ENCODE assay signal across 24 mouse cellular contexts in genomic region chr11:113816439-113816838, GRCm38 (mm10).
A peak's percentile ranks its signal among the peaks of the same experiment; 100 is the strongest.
DNase-seq lines count a peak whose midpoint lies in the region; ATAC-seq and TF ChIP-seq lines count a peak whose summit lies in the region.
"Had no signal": no experiment of that assay in that cellular context is flagged by ENCODE, and none has a peak within 500 bp of the region (broad histone marks: within the 10 kb centered on the region; RNA-seq: fewer than 3 reads in every experiment).

No protein-coding gene starts in this region.

- no peak for TF ChIP-seq CTCF in intestine, postnatal 0 days (IDR thresholded peaks at IDR 0.05; ENCODE audit: low read depth)
- no peak for TF ChIP-seq CTCF in bone marrow macrophage, adult 2 months (IDR thresholded peaks at IDR 0.05; ENCODE audit: low read depth, low read length)
- no peak for TF ChIP-seq CTCF in lung, postnatal 0 days (IDR thresholded peaks at IDR 0.05)

- no peaks in the 10 kb centered on the region for H3K9me3 ChIP-seq in intestine, embryonic 14.5 days (ENCODE audit: control insufficient read depth, low read length)
- no peaks in the 10 kb centered on the region for H3K9me3 ChIP-seq in intestine, postnatal 0 days (ENCODE audit: control insufficient read depth)
- H3K9me3 ChIP-seq in intestine, embryonic 16.5 days (ENCODE audit: control insufficient read depth, low read length): no peaks in the 10 kb centered on the region
- H3K9me3 ChIP-seq in lung, postnatal 0 days (ENCODE audit: low read length): no peaks in the 10 kb centered on the region
- H3K9me3 ChIP-seq: embryonic facial prominence, embryonic 10.5 days; hindbrain, embryonic 15.5 days; kidney, embryonic 15.5 days; limb, embryonic 12.5 days; midbrain, embryonic 12.5 days; neural tube, embryonic 13.5 days had no signal

- no peak for ATAC-seq in intestine, embryonic 14.5 days (replicated peaks; ENCODE audit: low FRiP score, low TSS enrichment, low read depth)
- no peak for ATAC-seq in intestine, postnatal 0 days
- ATAC-seq in intestine, embryonic 16.5 days: no peak
- no peak for ATAC-seq in megakaryocyte, adult 5-6 weeks (ENCODE audit: poor library complexity, severe bottlenecking)
- ATAC-seq in lung, postnatal 0 days: no peak
- ATAC-seq: liver, postnatal 0 days had no signal

- H3K27me3 ChIP-seq in intestine, embryonic 14.5 days (replicated peaks; ENCODE audit: control insufficient read depth, insufficient read depth, low read length): no peaks in the 10 kb centered on the region
- no peaks in the 10 kb centered on the region for H3K27me3 ChIP-seq in intestine, postnatal 0 days (replicated peaks; ENCODE audit: control insufficient read depth, insufficient read depth, low read length)
- no peaks in the 10 kb centered on the region for H3K27me3 ChIP-seq in intestine, embryonic 16.5 days (replicated peaks; ENCODE audit: control insufficient read depth, insufficient read depth, low read length)
- no peaks in the 10 kb centered on the region for H3K27me3 ChIP-seq in lung, postnatal 0 days (replicated peaks; ENCODE audit: insufficient read depth, low read length)
- H3K27me3 ChIP-seq: hindbrain, embryonic 15.5 days; kidney, embryonic 15.5 days; limb, embryonic 12.5 days; midbrain, embryonic 12.5 days; neural tube, embryonic 13.5 days had no signal

- no peak overlapping the region for H3K9ac ChIP-seq in intestine, embryonic 14.5 days (ENCODE audit: low read length)
- H3K9ac ChIP-seq in intestine, postnatal 0 days (ENCODE audit: low read depth, low read length): no peak overlapping the region
- no peak overlapping the region for H3K9ac ChIP-seq in intestine, embryonic 16.5 days (ENCODE audit: low read depth, low read length)
- no peak overlapping the region for H3K9ac ChIP-seq in lung, postnatal 0 days (replicated peaks; ENCODE audit: low read depth)
- H3K9ac ChIP-seq: hindbrain, embryonic 15.5 days; kidney, embryonic 15.5 days; limb, embryonic 12.5 days; liver, postnatal 0 days; midbrain, embryonic 12.5 days; neural tube, embryonic 13.5 days had no signal

- no peak for TF ChIP-seq EP300 in lung, postnatal 0 days (IDR thresholded peaks at IDR 0.05)

- no peak overlapping the region for H3K4me2 ChIP-seq in intestine, embryonic 14.5 days (ENCODE audit: low read length)
- no peak overlapping the region for H3K4me2 ChIP-seq in intestine, postnatal 0 days (replicated peaks; ENCODE audit: low read depth)
- H3K4me2 ChIP-seq in intestine, embryonic 16.5 days (ENCODE audit: low read depth, low read length): no peak overlapping the region
- H3K4me2 ChIP-seq in lung, postnatal 0 days (replicated peaks; ENCODE audit: low read depth, low read length): no peak overlapping the region
- H3K4me2 ChIP-seq: hindbrain, embryonic 15.5 days; kidney, embryonic 15.5 days; limb, embryonic 12.5 days; liver, embryonic 11.5 days; midbrain, embryonic 12.5 days; neural tube, embryonic 13.5 days had no signal

- H3K27ac ChIP-seq in intestine, embryonic 14.5 days (ENCODE audit: low read depth): peak overlapping the region; percentile 43
- no peak overlapping the region for H3K27ac ChIP-seq in intestine, postnatal 0 days (ENCODE audit: low read depth, low read length)
- H3K27ac ChIP-seq in bone marrow macrophage, adult 2 months (ENCODE audit: insufficient read depth, low read depth, low read length): peak overlapping the region; percentile 86
- 0 out of 2 replicates have a peak overlapping the region, but pooled peaks have one; percentile 29 for H3K27ac ChIP-seq in intestine, embryonic 16.5 days (ENCODE audit: low read length)
- H3K27ac ChIP-seq in lung, postnatal 0 days (ENCODE audit: low read length): no peak overlapping the region
- H3K27ac ChIP-seq: embryonic facial prominence, embryonic 10.5 days; gastrocnemius, adult 2 months; hindbrain, embryonic 15.5 days; kidney, embryonic 15.5 days; limb, embryonic 12.5 days; midbrain, embryonic 12.5 days; neural tube, embryonic 13.5 days had no signal

- H3K4me3 ChIP-seq in intestine, embryonic 14.5 days (ENCODE audit: low read depth, low read length): no peak overlapping the region
- H3K4me3 ChIP-seq in intestine, postnatal 0 days (ENCODE audit: low read depth, low read length): no peak overlapping the region
- H3K4me3 ChIP-seq in bone marrow macrophage, adult 2 months (ENCODE audit: insufficient read depth, low read length): no peak overlapping the region
- no peak overlapping the region for H3K4me3 ChIP-seq in intestine, embryonic 16.5 days (ENCODE audit: low read length)
- H3K4me3 ChIP-seq in lung, postnatal 0 days (ENCODE audit: low read depth, low read length): no peak overlapping the region
- H3K4me3 ChIP-seq: embryonic facial prominence, embryonic 10.5 days; gastrocnemius, adult 2 months; hindbrain, embryonic 15.5 days; kidney, embryonic 15.5 days; limb, embryonic 12.5 days; midbrain, embryonic 12.5 days; neural tube, embryonic 13.5 days had no signal

- H3K4me1 ChIP-seq in intestine, embryonic 14.5 days (replicated peaks; ENCODE audit: control insufficient read depth, insufficient read depth, low read length): peaks cover 7% of the 10 kb centered on the region
- no peaks in the 10 kb centered on the region for H3K4me1 ChIP-seq in intestine, postnatal 0 days (replicated peaks; ENCODE audit: control insufficient read depth, insufficient read depth, low read length)
- peaks cover 25% of the 10 kb centered on the region for H3K4me1 ChIP-seq in bone marrow macrophage, adult 2 months (ENCODE audit: control insufficient read depth, insufficient read depth, low read length)
- peaks cover 14% of the 10 kb centered on the region for H3K4me1 ChIP-seq in intestine, embryonic 16.5 days (ENCODE audit: control insufficient read depth, insufficient read depth, low read length)
- H3K4me1 ChIP-seq in lung, postnatal 0 days (ENCODE audit: insufficient read depth, low read depth, low read length): no peaks in the 10 kb centered on the region
- H3K4me1 ChIP-seq: hindbrain, embryonic 15.5 days had no signal

- no peak for DNase-seq in intestine, embryonic 14.5 days (ENCODE audit: low spot score)
- peak; percentile 79 for DNase-seq in brain, adult 2 months (ENCODE audit: low read depth, low spot score)
- no peak for DNase-seq in lung, postnatal 0 days (ENCODE audit: low spot score)
- DNase-seq: cerebellum, adult 11-12 months; cerebellum, postnatal 10 days; gastrocnemius, adult 2 months; kidney, adult 11 months; liver, postnatal 0 days; lung, postnatal 10 days; right cerebral cortex, adult 18-20 months; right cerebral cortex, postnatal 4 days; thymus, adult 2 months; thymus, postnatal 4 days had no signal

- 53% methylated on average over 4 of the region's 4 CpGs for WGBS in intestine, embryonic 14.5 days
- 62% methylated on average over 4 of the region's 4 CpGs for WGBS in intestine, postnatal 0 days
- 52% methylated on average over 4 of the region's 4 CpGs for WGBS in intestine, embryonic 16.5 days
- 43% methylated on average over 4 of the region's 4 CpGs for WGBS in lung, postnatal 0 days

- TF ChIP-seq POLR2A in bone marrow macrophage, adult 2 months (IDR thresholded peaks at IDR 0.05; ENCODE audit: borderline replicate concordance, low read depth, low read length): no peak

- no peaks in the 10 kb centered on the region for H3K36me3 ChIP-seq in intestine, embryonic 14.5 days (ENCODE audit: control insufficient read depth, insufficient read depth, low read length)
- no peaks in the 10 kb centered on the region for H3K36me3 ChIP-seq in intestine, postnatal 0 days (ENCODE audit: control insufficient read depth, insufficient read depth)
- H3K36me3 ChIP-seq in intestine, embryonic 16.5 days (ENCODE audit: control insufficient read depth, insufficient read depth, low read length): no peaks in the 10 kb centered on the region
- H3K36me3 ChIP-seq in lung, postnatal 0 days (ENCODE audit: insufficient read depth, low read length): no peaks in the 10 kb centered on the region
- H3K36me3 ChIP-seq: embryonic facial prominence, embryonic 10.5 days; hindbrain, embryonic 15.5 days; kidney, embryonic 15.5 days; limb, embryonic 12.5 days had no signal

Comparison
In these comparisons a context has a peak if more than half of its experiments do, and no peak if none do; other contexts are left out.
1. H3K27ac ChIP-seq: peak in intestine, embryonic 14.5 days (single experiment), bone marrow macrophage, adult 2 months (single experiment) and intestine, embryonic 16.5 days (single experiment); none in intestine, postnatal 0 days (single experiment) and lung, postnatal 0 days (single experiment).